Mouse (Mus musculus): ENCODE results near the gene Des. TPM values are rescaled to one million over a fixed set of nuclear protein-coding genes. Genes with fewer than 3 reads are reported as not detected.

The Des gene
- total and polyA plus RNA-seq, 2 experiments from 2014 or later: 1.4 to 1.9 TPM

GRCm38 (mm10) chr1:75388898-75389515, 28.9 kb downstream of the Des start:
- 28% methylated on average over 23 of the region's 23 CpGs for WGBS
- DNase-seq (ENCODE audit: low spot score) (no peak), ATAC-seq (ENCODE audit: low FRiP score) (no peak)
- 0 out of 2 replicates have a peak overlapping the region, but pooled peaks have one; percentile 24 for H3K9ac ChIP-seq (replicated peaks; ENCODE audit: low read length, poor library complexity, severe bottlenecking)
- peaks cover 11% of the 10 kb centered on the region; the same call in 1 of the 2 replicates for H3K27me3 ChIP-seq (ENCODE audit: insufficient read depth, low read length)
- no peak overlapping the region for H3K27ac ChIP-seq (ENCODE audit: low read depth, low read length)
- no peak for TF ChIP-seq CTCF (IDR thresholded peaks at IDR 0.05)
- H3K9me3 ChIP-seq (ENCODE audit: low read length): no peaks in the 10 kb centered on the region
- H3K4me1 ChIP-seq (ENCODE audit: insufficient read depth, low read length): peaks cover 34% of the 10 kb centered on the region
- H3K4me2 ChIP-seq (ENCODE audit: low read depth, low read length, poor library complexity, severe bottlenecking): peak overlapping the region; percentile 43; the same call in 1 of the 2 replicates
- H3K36me3 ChIP-seq (ENCODE audit: insufficient read depth, low read length): peaks cover 8% of the 10 kb centered on the region
- peak overlapping the region; percentile 15; the same call in 1 of the 2 replicates for H3K4me3 ChIP-seq (ENCODE audit: low read depth, low read length)

- Histone ChIP-seq H3K27ac (ENCODE audit: low read depth, low read length) (no peak overlapping the region), H3K4me3 (ENCODE audit: low read depth, low read length) (no peak overlapping the region)
Observed at GRCm38 (mm10) chr1:75393139-75393538, 33.0 kb downstream of the Des start.

GRCm38 (mm10) chr1:75393846-75394245, 33.7 kb downstream of the Des start:
- Histone ChIP-seq H3K4me2 (ENCODE audit: low read depth, low read length, poor library complexity, severe bottlenecking) (no peak overlapping the region), H3K36me3 (ENCODE audit: insufficient read depth, low read length) (peaks cover 10% of the 10 kb centered on the region), H3K9ac (replicated peaks; ENCODE audit: low read length, poor library complexity, severe bottlenecking) (no peak overlapping the region), H3K4me1 (ENCODE audit: insufficient read depth, low read length) (no peaks in the 10 kb centered on the region), H3K27me3 (ENCODE audit: insufficient read depth, low read length) (no peaks in the 10 kb centered on the region), H3K4me3 (ENCODE audit: low read depth, low read length) (no peak overlapping the region), H3K9me3 (ENCODE audit: low read length) (no peaks in the 10 kb centered on the region), H3K27ac (ENCODE audit: low read depth, low read length) (no peak overlapping the region)
- ATAC-seq (ENCODE audit: low FRiP score) (no peak), DNase-seq (ENCODE audit: low spot score) (no peak)
- 92% methylated on average over 3 of the region's 3 CpGs for WGBS
- no peak for TF ChIP-seq CTCF (IDR thresholded peaks at IDR 0.05)

More at GRCm38 (mm10) chr1:75393139-75393538, 33.0 kb downstream of the Des start:
- ATAC-seq (ENCODE audit: low FRiP score): no peak
- Histone ChIP-seq H3K9ac (replicated peaks; ENCODE audit: low read length, poor library complexity, severe bottlenecking) (no peak overlapping the region), H3K4me1 (ENCODE audit: insufficient read depth, low read length) (peaks cover 6% of the 10 kb centered on the region), H3K36me3 (ENCODE audit: insufficient read depth, low read length) (peaks cover 10% of the 10 kb centered on the region), H3K9me3 (ENCODE audit: low read length) (no peaks in the 10 kb centered on the region), H3K27me3 (ENCODE audit: insufficient read depth, low read length) (no peaks in the 10 kb centered on the region), H3K4me2 (ENCODE audit: low read depth, low read length, poor library complexity, severe bottlenecking) (no peak overlapping the region)
- TF ChIP-seq CTCF (IDR thresholded peaks at IDR 0.05): no peak
- 59% methylated on average over 9 of the region's 9 CpGs for WGBS
- DNase-seq (ENCODE audit: low spot score): no peak

GRCm38 (mm10) chr1:75398761-75399402, 38.8 kb downstream of the Des start:
- Histone ChIP-seq H3K9me3 (ENCODE audit: low read length) (no peaks in the 10 kb centered on the region), H3K4me2 (ENCODE audit: low read depth, low read length, poor library complexity, severe bottlenecking) (no peak overlapping the region), H3K27me3 (ENCODE audit: insufficient read depth, low read length) (no peaks in the 10 kb centered on the region), H3K4me1 (ENCODE audit: insufficient read depth, low read length) (0 out of 2 replicates have a peak, but pooled peaks cover 7% of the 10 kb centered on the region), H3K4me3 (ENCODE audit: low read depth, low read length) (no peak overlapping the region), H3K27ac (ENCODE audit: low read depth, low read length) (no peak overlapping the region), H3K36me3 (ENCODE audit: insufficient read depth, low read length) (peaks cover 33% of the 10 kb centered on the region), H3K9ac (replicated peaks; ENCODE audit: low read length, poor library complexity, severe bottlenecking) (no peak overlapping the region)
- peak; percentile 25; the same call in 1 of the 2 replicates for ATAC-seq (ENCODE audit: low FRiP score)
- 18% methylated on average over 9 of the region's 9 CpGs for WGBS
- DNase-seq (ENCODE audit: low spot score): peak; percentile 82
- TF ChIP-seq CTCF (IDR thresholded peaks at IDR 0.05): peak; percentile 80

GRCm38 (mm10) chr1:75399755-75400492, 39.8 kb downstream of the Des start:
- peaks cover 38% of the 10 kb centered on the region for H3K36me3 ChIP-seq (ENCODE audit: insufficient read depth, low read length)
- peak overlapping the region; percentile 38; the same call in 1 of the 2 replicates for H3K27ac ChIP-seq (ENCODE audit: low read depth, low read length)
- H3K4me1 ChIP-seq (ENCODE audit: insufficient read depth, low read length): 0 out of 2 replicates have a peak, but pooled peaks cover 7% of the 10 kb centered on the region
- ATAC-seq (ENCODE audit: low FRiP score) (peak; percentile 56), DNase-seq (ENCODE audit: low spot score) (peak; percentile 65)
- no peak overlapping the region for H3K9ac ChIP-seq (replicated peaks; ENCODE audit: low read length, poor library complexity, severe bottlenecking)
- no peak for TF ChIP-seq CTCF (IDR thresholded peaks at IDR 0.05)
- peak overlapping the region; percentile 29; the same call in 1 of the 2 replicates for H3K4me2 ChIP-seq (ENCODE audit: low read depth, low read length, poor library complexity, severe bottlenecking)
- H3K4me3 ChIP-seq (ENCODE audit: low read depth, low read length): no peak overlapping the region
- no peaks in the 10 kb centered on the region for H3K9me3 ChIP-seq (ENCODE audit: low read length)
- no peaks in the 10 kb centered on the region for H3K27me3 ChIP-seq (ENCODE audit: insufficient read depth, low read length)
- 11% methylated on average over 15 of the region's 15 CpGs for WGBS
